Comparison of ENCODE assay signal across 8 mouse cellular contexts in the genomic region with DNA sequence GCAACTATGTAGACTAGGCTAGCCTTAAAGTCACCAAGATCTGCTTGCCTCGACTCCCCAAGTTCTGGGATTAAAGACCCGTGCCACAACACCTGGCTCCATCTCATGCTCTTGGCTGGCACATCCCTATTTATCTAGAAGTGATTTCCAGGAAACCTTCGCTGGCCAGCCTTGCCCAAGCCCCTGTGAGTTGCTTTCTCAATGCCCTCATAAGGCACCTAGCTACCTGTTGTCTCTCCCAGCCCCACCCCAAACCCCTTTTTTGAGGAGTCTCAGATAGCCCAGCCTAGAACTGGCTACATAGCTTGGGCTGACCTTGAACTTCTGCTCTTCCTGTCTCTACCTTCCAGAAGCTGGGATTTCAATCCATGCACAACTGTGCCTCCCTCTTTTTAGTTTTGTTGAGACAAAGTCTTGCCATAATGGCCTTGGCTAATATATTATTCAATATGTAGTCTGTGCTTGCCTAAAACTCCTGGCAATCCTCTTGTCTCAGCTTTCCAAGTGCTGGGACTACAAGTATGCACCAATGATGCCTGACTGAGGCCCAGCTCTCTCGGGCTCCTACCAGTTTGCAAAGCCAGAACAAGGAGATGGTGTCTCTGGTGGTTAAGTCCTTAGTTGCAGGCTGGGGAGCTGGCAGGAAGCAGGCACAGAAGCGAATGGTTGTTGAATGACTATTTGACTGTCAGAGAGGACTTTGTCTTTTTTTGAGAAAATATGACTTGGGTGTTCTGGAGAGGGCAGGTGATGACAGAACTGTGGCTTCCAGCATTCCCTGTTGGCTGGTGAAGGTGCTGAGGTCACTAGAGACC. TPM values are rescaled to one million over a fixed set of nuclear protein-coding genes. Genes with fewer than 3 reads are reported as not detected.
DNase-seq lines count a peak whose midpoint lies in the region; ATAC-seq and TF ChIP-seq lines count a peak whose summit lies in the region.

No protein-coding gene starts in this region.

- H3K4me3 ChIP-seq in layer of hippocampus, adult 2 months = no peak overlapping the region
- peak overlapping the region; percentile 89; the same call in 1 of the 2 replicates for H3K4me3 ChIP-seq in heart, embryonic 11.5 days (ENCODE audit: low read depth, low read length)
- H3K4me3 ChIP-seq in limb, embryonic 11.5 days (ENCODE audit: low read depth, low read length) = no peak overlapping the region; the same call in 1 of the 2 replicates
- no peak overlapping the region for H3K4me3 ChIP-seq in midbrain, embryonic 15.5 days

- no peak overlapping the region for H3K9ac ChIP-seq in heart, embryonic 11.5 days (ENCODE audit: low read depth, low read length)
- H3K9ac ChIP-seq in limb, embryonic 11.5 days (ENCODE audit: low read length) = no peak overlapping the region
- H3K9ac ChIP-seq in midbrain, embryonic 15.5 days = no peak overlapping the region

- DNase-seq in layer of hippocampus, adult 2 months (ENCODE audit: low spot score in 2 of 2) = no peak
- no peak for DNase-seq in layer of hippocampus, adult 11-12 months (ENCODE audit: low spot score)
- DNase-seq in ZHBTc4 (ENCODE audit: low read depth, low spot score) = peak; percentile 77
- peak; percentile 40 for DNase-seq in limb, embryonic 11.5 days (ENCODE audit: low spot score)
- DNase-seq in urinary bladder, postnatal 10 days (ENCODE audit: low spot score) = no peak
- no peak for DNase-seq in gastrocnemius, postnatal 36 days

- ATAC-seq in heart, embryonic 11.5 days (replicated peaks; ENCODE audit: insufficient number of reproducible peaks, low FRiP score, low TSS enrichment) = no peak
- no peak for ATAC-seq in limb, embryonic 11.5 days (ENCODE audit: insufficient number of reproducible peaks, low FRiP score, low TSS enrichment, low read depth)
- no peak for ATAC-seq in midbrain, embryonic 15.5 days (replicated peaks)

- H3K4me2 ChIP-seq in heart, embryonic 11.5 days = peak overlapping the region; percentile 95
- H3K4me2 ChIP-seq in limb, embryonic 11.5 days (ENCODE audit: low read depth, severe bottlenecking) = peak overlapping the region; percentile 75; the same call in 1 of the 2 replicates
- peak overlapping the region; percentile 93 for H3K4me2 ChIP-seq in midbrain, embryonic 15.5 days

- H3K9me3 ChIP-seq in heart, embryonic 11.5 days (replicated peaks; ENCODE audit: control insufficient read depth, low read length) = no peaks in the 10 kb centered on the region
- H3K9me3 ChIP-seq in limb, embryonic 11.5 days (ENCODE audit: control insufficient read depth, low read length) = no peaks in the 10 kb centered on the region
- no peaks in the 10 kb centered on the region for H3K9me3 ChIP-seq in midbrain, embryonic 15.5 days

- H3K27ac ChIP-seq in layer of hippocampus, adult 2 months = peak overlapping the region; percentile 89; the same call in 1 of the 2 replicates
- peak overlapping the region; percentile 22; the same call in 1 of the 2 replicates for H3K27ac ChIP-seq in heart, embryonic 11.5 days (ENCODE audit: low read depth, low read length)
- H3K27ac ChIP-seq in limb, embryonic 11.5 days (replicated peaks; ENCODE audit: low read depth, low read length) = no peak overlapping the region
- H3K27ac ChIP-seq in midbrain, embryonic 15.5 days = peak overlapping the region; percentile 88

- no peaks in the 10 kb centered on the region for H3K36me3 ChIP-seq in heart, embryonic 11.5 days (ENCODE audit: control insufficient read depth, insufficient read depth, low read length)
- H3K36me3 ChIP-seq in limb, embryonic 11.5 days (ENCODE audit: control insufficient read depth, insufficient read depth, low read length) = no peaks in the 10 kb centered on the region
- no peaks in the 10 kb centered on the region for H3K36me3 ChIP-seq in midbrain, embryonic 15.5 days (replicated peaks)

- WGBS in heart, embryonic 11.5 days (ENCODE audit: insufficient replicate concordance) = 69% methylated on average over 5 of the region's 5 CpGs
- WGBS in limb, embryonic 11.5 days = 72% methylated on average over 5 of the region's 5 CpGs
- WGBS in midbrain, embryonic 15.5 days = 62% methylated on average over 5 of the region's 5 CpGs

- H3K27me3 ChIP-seq in heart, embryonic 11.5 days (ENCODE audit: control insufficient read depth, insufficient read depth, low read length) = no peaks in the 10 kb centered on the region
- H3K27me3 ChIP-seq in limb, embryonic 11.5 days (ENCODE audit: control insufficient read depth, insufficient read depth, low read length) = no peaks in the 10 kb centered on the region
- no peaks in the 10 kb centered on the region for H3K27me3 ChIP-seq in midbrain, embryonic 15.5 days (replicated peaks)

- intact Hi-C loops in gastrocnemius, postnatal 36 days (cut with DNase I) = loop anchor here (5.0 to 10.0 kb wide), 2 partner anchors 63 to 89 kb away; partner anchors contain the start of gene Arpin

- H3K4me1 ChIP-seq in heart, embryonic 11.5 days (ENCODE audit: control insufficient read depth, insufficient read depth, low read length) = peaks cover 19% of the 10 kb centered on the region; the same call in 1 of the 2 replicates
- H3K4me1 ChIP-seq in limb, embryonic 11.5 days (ENCODE audit: control insufficient read depth, insufficient read depth, low read length) = peaks cover 9% of the 10 kb centered on the region
- H3K4me1 ChIP-seq in midbrain, embryonic 15.5 days = peaks cover 32% of the 10 kb centered on the region

- peak; percentile 72 for TF ChIP-seq CTCF in layer of hippocampus, adult 2 months (conservative IDR thresholded peaks at IDR 0.05)

RNA-seq across cellular contexts. Expression of gene Zfp710, which starts 0.8 kb away (rescaled TPM):
- total RNA-seq in layer of hippocampus, adult 2 months (2021) = 10 to 100 TPM; 21.4 to 27.3 TPM
- polyA plus RNA-seq in heart, embryonic 11.5 days (2014; fragmentation: Nextera tagmentation; extraction: Ambion mirVana) = 11.2 and 11.8 TPM in 2 replicates
- 15.4 and 17.0 TPM in 2 replicates for polyA plus RNA-seq in limb, embryonic 11.5 days (2014; fragmentation: Nextera tagmentation; extraction: Ambion mirVana)
- polyA plus RNA-seq in midbrain, embryonic 15.5 days (2015; fragmentation: Nextera tagmentation; extraction: Ambion mirVana) = 18.0 and 18.6 TPM in 2 replicates
- total RNA-seq in gastrocnemius, postnatal 36 days (2021) = 10 to 100 TPM; 24.2 to 26.5 TPM

Comparison
In these comparisons a context has a peak if more than half of its experiments do, and no peak if none do; other contexts are left out.
1. DNase-seq: peak in ZHBTc4 (single experiment) and limb, embryonic 11.5 days (single experiment); none in layer of hippocampus, adult 2 months (0 of 2), layer of hippocampus, adult 11-12 months (single experiment), urinary bladder, postnatal 10 days (single experiment) and gastrocnemius, postnatal 36 days (0 of 2).
2. Peak in every context shown above with its lines, with median percentiles within 50 percentile points of each other: H3K4me2 ChIP-seq.